Mouse (Mus musculus) kidney, postnatal 0 days (tissue): ENCODE measurements around the gene Arid5b. TPM values are rescaled to one million over a fixed set of nuclear protein-coding genes. Genes with fewer than 3 reads are reported as not detected.

Experiments used
- ATAC-seq: fragments of 200-750 bp; cut with Nextera tagmentation; replicated peaks from 2 replicates; pipeline ENCODE4 v1.8.0; 2017; ENCODE audit warnings: low read depth, moderate number of reproducible peaks, moderate TSS enrichment, moderate library complexity; ENCODE audit not compliant: low FRiP score
- DNase-seq: peaks from one replicate; pipeline ENCODE4 v3.0.0-alpha.2; 2016; ENCODE audit warnings: low spot score
- H3K27ac ChIP-seq: fragments of 300-500 bp; sonication (generic); 2 replicates; pipeline ENCODE4 v1.5.1; 2014; ENCODE audit warnings: mild to moderate bottlenecking
- H3K27me3 ChIP-seq: fragments of 300-500 bp; sonication (generic); 2 replicates; pipeline ENCODE4 v1.6.1; 2014; ENCODE audit warnings: low read length, mixed read lengths; ENCODE audit not compliant: insufficient read depth
- H3K36me3 ChIP-seq: fragments of 300-500 bp; sonication (generic); 2 replicates; pipeline ENCODE4 v1.6.1; 2014; ENCODE audit warnings: low read length, mixed read lengths; ENCODE audit not compliant: insufficient read depth
- H3K4me1 ChIP-seq: fragments of 300-500 bp; sonication (generic); replicated peaks from 2 replicates; pipeline ENCODE4 v1.6.1; 2014; ENCODE audit warnings: antibody characterized with exemption, low read length, mixed read lengths; ENCODE audit not compliant: insufficient read depth
- H3K4me2 ChIP-seq: fragments of 300-500 bp; sonication (generic); 2 replicates; pipeline ENCODE4 v1.6.1; 2014; ENCODE audit warnings: mild to moderate bottlenecking, low read length, moderate library complexity, mixed read lengths
- H3K4me3 ChIP-seq: fragments of 300-500 bp; sonication (generic); replicated peaks from 2 replicates; pipeline ENCODE4 v1.5.1; 2014; ENCODE audit warnings: low read depth, low read length
- H3K9ac ChIP-seq: fragments of 300-500 bp; sonication (generic); 2 replicates; pipeline ENCODE4 v1.6.1; 2014; ENCODE audit warnings: low read depth, low read length
- H3K9me3 ChIP-seq: fragments of 300-500 bp; sonication (generic); replicated peaks from 2 replicates; pipeline ENCODE4 v1.6.1; 2016; ENCODE audit warnings: low read length, inconsistent platforms, mixed read lengths
- CTCF ChIP-seq: IDR thresholded peaks from 2 replicates; pipeline ENCODE4 v1.5.1; 2016; ENCODE audit warnings: antibody characterized with exemption, low read depth, mild to moderate bottlenecking, moderate library complexity
- WGBS: fragments of 180-500 bp; shearing (Covaris S2); extraction: QIAGEN DNeasy Blood & Tissue Kit; methylation state at CpG from one replicate; pipeline ENCODE4 v1.1.7; 2014; 5-methylcytosine and 5-hydroxymethylcytosine counted together
- polyA plus RNA-seq: library from polyadenylated mRNA; unstranded; fragments of >200 nt; fragmentation: Nextera tagmentation; extraction: Ambion mirVana; gene quantifications from 2 replicates; pipeline ENCODE4 v1.2.1, GENCODE M21; 2015

Gene Arid5b
- polyA plus RNA-seq, 1 experiment from 2014 or later: 30.3 TPM

DNA sequence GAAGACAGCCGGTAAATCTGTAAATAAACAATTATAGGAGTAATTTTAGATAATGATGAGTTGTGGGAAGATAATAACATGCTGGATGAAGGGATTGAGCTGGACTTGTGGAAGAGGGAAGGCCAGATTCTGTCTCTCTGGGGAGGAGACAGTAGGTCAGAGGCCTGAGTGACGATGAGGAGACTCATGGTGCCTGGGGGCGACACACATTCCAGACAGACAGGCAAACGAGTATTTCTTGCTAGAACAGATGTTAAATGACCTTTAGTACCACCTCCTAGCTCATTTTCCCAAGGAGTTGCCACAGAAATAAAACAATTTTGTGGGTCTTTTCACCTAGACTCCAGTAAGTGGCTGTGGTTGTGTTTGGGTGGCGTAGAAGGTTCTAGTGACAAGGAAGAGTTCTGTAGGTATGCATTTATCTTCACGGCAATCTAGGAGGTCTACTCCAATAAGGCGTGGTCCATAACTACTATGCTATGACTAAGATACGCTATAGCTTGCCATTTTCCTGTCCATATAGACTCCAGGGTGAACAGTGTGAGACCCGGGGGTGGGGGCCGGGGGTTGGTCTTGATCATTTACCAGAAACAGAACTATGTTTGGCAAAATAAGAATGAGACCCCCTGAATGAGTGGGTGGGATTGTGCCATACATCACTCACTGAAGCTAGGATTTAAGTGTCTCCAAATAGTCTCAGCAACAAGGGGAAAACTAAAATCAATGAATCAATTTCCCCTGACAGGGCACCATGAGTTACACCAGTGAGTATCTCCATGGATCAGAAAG, 100.6 kb downstream of the Arid5b start:
- no peak overlapping the region for H3K4me2 ChIP-seq
- WGBS: 73% methylated on average over 10 of the region's 10 CpGs
- H3K9me3 ChIP-seq: no peaks in the 10 kb centered on the region
- H3K9ac ChIP-seq: no peak overlapping the region
- no peak for TF ChIP-seq CTCF
- no peaks in the 10 kb centered on the region for H3K36me3 ChIP-seq
- DNase-seq: no peak
- peaks cover 5% of the 10 kb centered on the region; the same call in 1 of the 2 replicates for H3K4me1 ChIP-seq
- ATAC-seq: no peak
- H3K27me3 ChIP-seq: no peaks in the 10 kb centered on the region
- no peak overlapping the region for H3K4me3 ChIP-seq
- H3K27ac ChIP-seq: no peak overlapping the region

DNA sequence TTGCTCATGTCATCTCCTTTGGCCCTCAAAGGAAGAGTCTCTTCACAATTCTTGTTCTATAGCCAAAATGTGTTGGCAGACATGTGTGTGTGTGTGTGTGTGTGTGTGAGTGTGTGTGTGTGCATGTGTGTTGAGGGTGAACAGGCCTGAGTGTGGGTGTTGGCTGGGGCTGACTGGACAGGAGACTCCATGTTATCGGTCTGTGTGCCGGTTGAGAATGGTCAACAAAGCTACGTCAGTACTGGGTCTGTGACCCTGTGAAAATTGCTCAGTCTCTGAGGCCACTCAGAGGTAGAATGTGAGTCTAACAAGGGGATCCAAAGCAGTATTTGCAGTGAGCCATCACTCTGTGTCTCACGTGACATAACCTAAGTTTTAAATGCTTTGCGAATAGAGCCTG, 102.7 kb downstream of the Arid5b start:
- WGBS: 92% methylated on average over 5 of the region's 5 CpGs
- no peaks in the 10 kb centered on the region for H3K36me3 ChIP-seq
- no peak for ATAC-seq
- no peak overlapping the region for H3K27ac ChIP-seq
- no peak overlapping the region for H3K9ac ChIP-seq
- DNase-seq: no peak
- H3K4me1 ChIP-seq: peaks cover 5% of the 10 kb centered on the region; the same call in 1 of the 2 replicates
- TF ChIP-seq CTCF: no peak
- H3K4me2 ChIP-seq: no peak overlapping the region
- no peak overlapping the region for H3K4me3 ChIP-seq
- no peaks in the 10 kb centered on the region for H3K9me3 ChIP-seq
- H3K27me3 ChIP-seq: no peaks in the 10 kb centered on the region

DNA sequence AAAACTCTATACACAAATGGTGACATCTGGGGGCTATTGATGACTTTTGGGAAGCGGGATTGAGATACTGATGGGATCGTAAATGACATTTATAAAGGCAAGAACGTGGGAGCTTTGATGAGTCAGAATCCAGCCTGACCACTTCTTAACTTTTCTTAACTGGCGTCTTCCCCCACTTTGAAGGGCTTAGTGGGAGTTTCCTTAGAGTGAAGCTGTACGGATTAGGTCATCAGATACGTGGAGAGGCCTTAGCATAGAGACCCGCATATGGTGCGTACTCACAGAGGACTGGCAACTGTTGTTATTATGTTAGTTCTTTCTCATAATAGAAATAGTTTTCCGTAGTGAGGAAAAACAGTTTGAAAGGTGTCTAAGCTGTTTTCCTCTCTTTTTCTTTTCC, 104.9 kb downstream of the Arid5b start:
- TF ChIP-seq CTCF: no peak
- Histone ChIP-seq H3K4me3 (no peak overlapping the region), H3K27ac (no peak overlapping the region), H3K9ac (no peak overlapping the region), H3K4me1 (peaks cover 4% of the 10 kb centered on the region), H3K36me3 (no peaks in the 10 kb centered on the region), H3K9me3 (no peaks in the 10 kb centered on the region), H3K27me3 (no peaks in the 10 kb centered on the region), H3K4me2 (no peak overlapping the region)
- no peak for DNase-seq
- ATAC-seq: no peak
- WGBS: 50% methylated on average over 9 of the region's 9 CpGs

DNA sequence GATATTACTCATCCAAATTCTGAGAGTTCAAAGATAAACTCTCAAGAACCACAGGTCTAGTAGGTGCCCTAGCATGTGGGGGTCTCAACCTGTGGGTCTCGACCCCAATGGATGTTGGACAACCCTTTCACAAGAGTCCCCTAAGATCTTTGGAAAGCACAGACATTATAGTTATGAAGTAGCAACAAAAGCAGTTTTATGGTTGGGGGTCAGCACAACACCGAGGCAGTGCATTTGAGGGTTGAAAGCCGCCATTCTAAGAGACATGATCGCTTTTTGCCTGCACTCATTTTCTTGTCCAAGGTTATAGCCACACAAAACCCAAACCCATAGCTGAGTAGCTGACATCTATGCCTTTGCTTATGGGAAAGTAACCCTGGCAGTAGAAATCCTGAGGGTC, 105.6 kb downstream of the Arid5b start:
- Histone ChIP-seq H3K4me3 (no peak overlapping the region), H3K4me2 (no peak overlapping the region), H3K9me3 (no peaks in the 10 kb centered on the region), H3K27me3 (no peaks in the 10 kb centered on the region), H3K27ac (no peak overlapping the region), H3K36me3 (no peaks in the 10 kb centered on the region), H3K9ac (no peak overlapping the region), H3K4me1 (peaks cover 6% of the 10 kb centered on the region)
- DNase-seq (no peak), ATAC-seq (no peak)
- TF ChIP-seq CTCF: no peak
- 90% methylated on average over 4 of the region's 4 CpGs for WGBS

DNA sequence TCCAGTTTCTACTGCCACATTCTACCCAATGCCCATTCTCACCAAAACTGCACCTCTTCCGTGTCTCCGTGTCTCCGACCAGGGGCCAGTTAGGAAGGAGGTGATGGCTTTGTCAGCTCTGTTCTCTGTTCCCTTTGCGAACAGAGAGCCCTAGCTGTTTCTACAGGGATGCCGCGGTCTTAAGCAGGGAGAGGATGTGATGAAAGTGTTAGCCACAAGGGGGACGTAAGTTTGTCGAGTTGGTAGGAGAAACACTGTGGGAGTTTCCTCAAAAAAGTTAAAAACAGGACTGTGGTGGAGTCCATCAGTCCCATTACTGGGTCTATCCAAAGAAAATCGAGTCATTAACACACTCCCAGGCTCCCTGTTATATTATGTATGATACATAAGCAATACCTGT, 106.6 kb downstream of the Arid5b start:
- Histone ChIP-seq H3K4me3 (no peak overlapping the region), H3K9ac (no peak overlapping the region), H3K27me3 (no peaks in the 10 kb centered on the region), H3K9me3 (no peaks in the 10 kb centered on the region), H3K4me1 (peaks cover 12% of the 10 kb centered on the region; the same call in 1 of the 2 replicates), H3K4me2 (no peak overlapping the region), H3K27ac (no peak overlapping the region), H3K36me3 (no peaks in the 10 kb centered on the region)
- WGBS: 70% methylated on average over 9 of the region's 9 CpGs
- peak; percentile 53 for TF ChIP-seq CTCF
- ATAC-seq: no peak
- DNase-seq: no peak

DNA sequence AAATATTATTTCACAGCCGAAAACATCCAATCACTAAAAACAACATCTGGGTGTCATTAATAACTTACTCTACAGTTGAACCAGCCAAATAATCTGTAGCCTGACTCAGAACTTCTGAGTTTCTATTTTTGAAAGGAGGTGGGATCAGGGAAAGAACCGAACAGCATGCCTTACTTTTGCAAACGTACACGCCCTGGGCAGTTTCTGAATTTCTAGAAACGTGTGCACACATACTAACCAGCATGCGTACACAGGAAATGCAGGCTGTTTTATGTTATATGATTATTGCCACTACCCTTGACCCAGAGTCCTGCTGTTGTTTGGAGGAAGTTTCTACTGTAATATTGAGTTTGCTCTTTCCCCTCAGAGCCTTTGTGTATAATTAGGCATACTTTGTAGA, 109.9 kb downstream of the Arid5b start:
- Histone ChIP-seq H3K27me3 (no peaks in the 10 kb centered on the region), H3K9ac (no peak overlapping the region), H3K27ac (peak overlapping the region; percentile 67), H3K9me3 (no peaks in the 10 kb centered on the region), H3K4me1 (peaks cover 23% of the 10 kb centered on the region; the same call in 1 of the 2 replicates), H3K4me2 (no peak overlapping the region), H3K36me3 (no peaks in the 10 kb centered on the region), H3K4me3 (no peak overlapping the region)
- TF ChIP-seq CTCF: no peak
- 46% methylated on average over 6 of the region's 6 CpGs for WGBS
- DNase-seq (peak; percentile 45), ATAC-seq (no peak)
